Mouse (Mus musculus) right cerebral cortex, adult 2 months (tissue): ENCODE data around the gene Gm5901.
A peak's percentile ranks its signal among the peaks of the same experiment; 100 is the strongest.

Experiments used
- DNase-seq, 2 experiments: peaks; one replicate each; pipeline ENCODE4 v3.0.0; 2021 to 2022; ENCODE audit warnings: low spot score in 2 of 2

Gene Gm5901

GRCm38 (mm10) chr7:105404268-105404667, 29.4 kb downstream of the Gm5901 start, which contains the start of gene Cnga4:
Gene Cnga4 (plus strand): TSS chr7:105404568.
- no peak for DNase-seq

GRCm38 (mm10) chr7:105406322-105406721, 31.5 kb downstream of the Gm5901 start:
- DNase-seq, result no peak

- DNase-seq, result peak; percentile 90 to 93
Measured at GRCm38 (mm10) chr7:105411874-105412632, 37.2 kb downstream of the Gm5901 start.

GRCm38 (mm10) chr7:105414385-105414784, 39.5 kb downstream of the Gm5901 start:
- DNase-seq, result peak; percentile 74

GRCm38 (mm10) chr7:105416529-105416928, 41.7 kb downstream of the Gm5901 start:
- DNase-seq, result no peak

GRCm38 (mm10) chr7:105418106-105418505, 43.3 kb downstream of the Gm5901 start:
- no peak for DNase-seq

GRCm38 (mm10) chr7:105420903-105421302, 46.1 kb downstream of the Gm5901 start:
- no peak for DNase-seq

GRCm38 (mm10) chr7:105424368-105424767, 49.5 kb downstream of the Gm5901 start:
- DNase-seq, result no peak

GRCm38 (mm10) chr7:105425424-105426043, 50.7 kb downstream of the Gm5901 start, which contains the start of gene Cckbr:
Gene Cckbr (plus strand): TSS chr7:105425731.
- DNase-seq, result peak; percentile 68 to 82

- DNase-seq, result no peak
Measured at GRCm38 (mm10) chr7:105426051-105426450, 51.2 kb downstream of the Gm5901 start.
